Mouse (Mus musculus) CH12.LX (cell line): Measurements from ENCODE around the gene Tor1a. TPM values are rescaled to one million over a fixed set of nuclear protein-coding genes. Genes with fewer than 3 reads are reported as not detected.
A peak's percentile ranks its signal among the peaks of the same experiment; 100 is the strongest.
"Not testable (repeated sequence)": the region's sequence is repeated elsewhere in the genome, so short reads cannot be mapped to it uniquely, and the experiment has no call there.

Experiments
- DNase-seq: peaks from one replicate; pipeline ENCODE4 v3.0.0-alpha.2; 2013; ENCODE audit errors: extremely low read depth
- H3K27ac ChIP-seq: 2 replicates; pipeline ENCODE4 v1.5.1; 2012; ENCODE audit warnings: low read depth, mild to moderate bottlenecking, control low read depth, moderate library complexity; ENCODE audit not compliant: insufficient read depth
- H3K27me3 ChIP-seq: replicated peaks from 2 replicates; pipeline ENCODE3; 2012; ENCODE audit warnings: inconsistent platforms
- H3K36me3 ChIP-seq, 2 experiments: replicated peaks in 1 of 2; 2 replicates each; pipeline versions ENCODE3 to v1.6.1; 2012; ENCODE audit warnings: inconsistent platforms in 1 of 2, low read length in 1 of 2, mild to moderate bottlenecking in 1 of 2, mixed read lengths in 1 of 2, moderate library complexity in 1 of 2; ENCODE audit not compliant: control insufficient read depth in 1 of 2, insufficient read depth in 1 of 2
- H3K4me1 ChIP-seq, 2 experiments: 2 replicates each; pipeline ENCODE4 v1.6.1; 2012; ENCODE audit warnings: inconsistent platforms in 1 of 2, moderate library complexity in 1 of 2; ENCODE audit not compliant: insufficient read depth in 2 of 2, control insufficient read depth in 1 of 2
- H3K4me2 ChIP-seq: 2 replicates; pipeline ENCODE4 v1.6.1; 2012; ENCODE audit warnings: low read depth, mild to moderate bottlenecking, control low read depth; ENCODE audit not compliant: poor library complexity, insufficient read depth, severe bottlenecking
- H3K4me3 ChIP-seq, 3 experiments: fragments of 150-350 bp in 1 of 3; sonication (generic) in 1 of 3; replicated peaks in 1 of 3; 2 replicates each; pipeline versions ENCODE3 to v1.5.1; 2011 to 2012; ENCODE audit warnings: low read depth in 2 of 3, low read length in 2 of 3, mild to moderate bottlenecking in 2 of 3, moderate library complexity in 2 of 3, control low read depth in 1 of 3, improper control_type of control experiment in 1 of 3, inconsistent platforms in 1 of 3, mixed read lengths in 1 of 3; ENCODE audit not compliant: poor library complexity in 1 of 3
- H3K79me2 ChIP-seq: replicated peaks from 2 replicates; pipeline ENCODE4 v1.6.1; 2012; ENCODE audit warnings: mild to moderate bottlenecking, moderate library complexity; ENCODE audit not compliant: control insufficient read depth, poor library complexity, insufficient read depth, severe bottlenecking; ENCODE audit errors: extremely low read depth
- H3K9ac ChIP-seq: 2 replicates; pipeline ENCODE4 v1.6.1; 2012; ENCODE audit warnings: low read depth, mild to moderate bottlenecking, control low read depth, moderate library complexity; ENCODE audit not compliant: insufficient read depth
- H3K9me3 ChIP-seq: replicated peaks from 2 replicates; pipeline ENCODE3; 2012; ENCODE audit warnings: low read length, inconsistent platforms, mixed read lengths
- CHD1 ChIP-seq: IDR thresholded peaks from 2 replicates; pipeline ENCODE4 v1.6.1; 2012; ENCODE audit warnings: low read depth, low read length, improper control_type of control experiment, inconsistent platforms
- CTCF ChIP-seq, 2 experiments: IDR thresholded peaks in 1 of 2; conservative IDR thresholded peaks in 1 of 2; 2 replicates each; pipeline ENCODE4 v1.5.1; 2011 to 2012; ENCODE audit warnings: low read depth in 2 of 2, low read length in 2 of 2, improper control_type of control experiment in 1 of 2, inconsistent platforms in 1 of 2, mild to moderate bottlenecking in 1 of 2, moderate library complexity in 1 of 2
- EP300 ChIP-seq: IDR thresholded peaks from 2 replicates; pipeline ENCODE4 v1.6.1; 2011; ENCODE audit warnings: low read length, improper control_type of control experiment
- HCFC1 ChIP-seq: IDR thresholded peaks from 2 replicates; pipeline ENCODE4 v1.6.1; 2012; ENCODE audit warnings: low read depth, mild to moderate bottlenecking, inconsistent platforms, low read length, improper control_type of control experiment
- IRF4 ChIP-seq: IDR thresholded peaks from 2 replicates; pipeline ENCODE4 v1.6.1; 2014; ENCODE audit warnings: low read depth, mild to moderate bottlenecking, inconsistent platforms, low read length, improper control_type of control experiment
- JUND ChIP-seq: conservative IDR thresholded peaks from 2 replicates; pipeline ENCODE4 v1.6.1; 2011; ENCODE audit warnings: low read depth, low read length, improper control_type of control experiment
- MAX ChIP-seq: IDR thresholded peaks from 2 replicates; pipeline ENCODE4 v1.6.1; 2011; ENCODE audit warnings: low read length, improper control_type of control experiment
- MXI1 ChIP-seq: IDR thresholded peaks from 2 replicates; pipeline ENCODE4 v1.6.1; 2011; ENCODE audit warnings: mild to moderate bottlenecking, low read depth, low read length, improper control_type of control experiment
- PAX5 ChIP-seq: IDR thresholded peaks from 2 replicates; pipeline ENCODE4 v1.6.1; 2012; ENCODE audit warnings: low read length, inconsistent platforms, mixed read lengths
- POLR2A ChIP-seq: IDR thresholded peaks from 2 replicates; pipeline ENCODE4 v1.6.1; 2011; ENCODE audit warnings: low read depth, mild to moderate bottlenecking, improper control_type of control experiment, low read length
- POLR2AphosphoS2 ChIP-seq: IDR thresholded peaks from 2 replicates; pipeline ENCODE4 v1.6.1; 2011; ENCODE audit warnings: low read depth, low read length, improper control_type of control experiment
- RAD21 ChIP-seq: IDR thresholded peaks from 2 replicates; pipeline ENCODE4 v1.6.1; 2011; ENCODE audit warnings: low read depth, mild to moderate bottlenecking, low read length, improper control_type of control experiment, moderate library complexity
- SIN3A ChIP-seq: IDR thresholded peaks from 2 replicates; pipeline ENCODE4 v1.6.1; 2012; ENCODE audit warnings: low read length, improper control_type of control experiment, inconsistent platforms
- SMC3 ChIP-seq: IDR thresholded peaks from 2 replicates; pipeline ENCODE4 v1.6.1; 2011; ENCODE audit warnings: low read depth, low read length, improper control_type of control experiment
- TBP ChIP-seq: conservative IDR thresholded peaks from 2 replicates; pipeline ENCODE4 v1.6.1; 2011; ENCODE audit warnings: low read depth, low read length, improper control_type of control experiment
- USF2 ChIP-seq: conservative IDR thresholded peaks from 2 replicates; pipeline ENCODE4 v1.6.1; 2011; ENCODE audit warnings: low read depth, low read length, improper control_type of control experiment
- ZC3H11A ChIP-seq: IDR thresholded peaks from 2 replicates; pipeline ENCODE4 v1.6.1; 2012; ENCODE audit warnings: low read depth, mild to moderate bottlenecking, inconsistent platforms, low read length, improper control_type of control experiment
- ZMIZ1 ChIP-seq: IDR thresholded peaks from 2 replicates; pipeline ENCODE4 v1.6.1; 2012; ENCODE audit warnings: low read depth, mild to moderate bottlenecking, inconsistent platforms, low read length, improper control_type of control experiment
- ZNF384 ChIP-seq: IDR thresholded peaks from 2 replicates; pipeline ENCODE4 v1.6.1; 2012; ENCODE audit warnings: low read depth, low read length, improper control_type of control experiment, inconsistent platforms
- dilution Hi-C: fragments of 300-500 bp; cut with MboI; formaldehyde crosslinking; loops from 2 replicates; pipeline ENCODE4 v1.14.3; 2020; ENCODE audit warnings: low sequenced_read_pairs; ENCODE audit not compliant: extremely low pct_unique_long_range_greater_than_20kb, extremely low pct_ligation_motif_present
- in situ Hi-C: fragments of 300-500 bp; cut with MboI; formaldehyde crosslinking; loops from 3 replicates; pipeline ENCODE4 v1.14.3; 2019; ENCODE audit warnings: low sequenced_read_pairs, low pct_ligation_motif_present, low pct_unique_long_range_greater_than_20kb, mixed read lengths
- polyA plus RNA-seq: library from polyadenylated mRNA; unstranded; fragments of >175 nt; gene quantifications from 2 replicates; pipeline ENCODE4 v1.2.1, GENCODE M21; 2012; ENCODE audit warnings: low read depth; ENCODE audit not compliant: insufficient read length
- total RNA-seq, 2 experiments: library from RNA; depleted of rRNA; stranded (reverse); fragments of 300-350 nt in 1 of 2; fragments of >200 nt in 1 of 2; gene quantifications; 2 replicates each; pipeline ENCODE4 v1.2.3; 2012 to 2014

The Tor1a gene
- total and polyA plus RNA-seq, 3 experiments, result 44.9 to 58.2 (median 45.6) TPM

DNA sequence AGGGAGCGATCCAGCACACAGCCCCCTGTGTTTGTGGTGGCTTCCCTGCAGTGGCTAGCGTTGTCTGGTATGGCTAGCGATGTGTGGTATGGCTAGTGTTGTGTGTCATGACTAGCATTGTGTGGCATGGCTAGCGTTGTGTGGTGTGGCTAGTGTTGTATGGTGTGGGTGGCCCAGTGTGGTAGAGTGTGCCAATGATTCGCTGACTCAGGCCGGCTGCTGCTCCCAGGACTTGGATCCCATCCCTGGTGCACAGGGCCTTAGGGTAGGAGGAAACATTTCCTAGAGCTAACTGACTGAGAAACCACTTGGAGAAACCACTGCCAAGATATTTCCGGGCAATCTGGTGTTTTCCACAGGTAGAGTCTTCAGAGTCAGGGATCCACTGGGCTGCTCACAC lies 50.1 kb downstream of the Tor1a start:
- no peak for TF ChIP-seq CTCF (conservative IDR thresholded peaks at IDR 0.05 in 1 of 2, IDR thresholded peaks at IDR 0.05 in 1 of 2; ENCODE audit: low read depth in 2 of 2, low read length in 2 of 2)
- TF ChIP-seq POLR2AphosphoS2, result no peak
- TF ChIP-seq SIN3A, result no peak
- no peak for TF ChIP-seq SMC3
- TF ChIP-seq PAX5, result no peak
- no peak for TF ChIP-seq RAD21
- no peak for TF ChIP-seq ZMIZ1
- no peak for TF ChIP-seq MXI1
- TF ChIP-seq POLR2A, result no peak
- no peak for TF ChIP-seq JUND
- no peak for TF ChIP-seq ZC3H11A
- no peak for TF ChIP-seq IRF4
- no peak for TF ChIP-seq USF2
- no peak for TF ChIP-seq MAX
- TF ChIP-seq EP300, result no peak
- TF ChIP-seq HCFC1, result no peak
- TF ChIP-seq TBP, result no peak
- no peak for TF ChIP-seq CHD1
- H3K4me3 ChIP-seq, result no peak overlapping the region
- no peak overlapping the region for H3K4me2 ChIP-seq
- H3K79me2 ChIP-seq, result no peaks in the 10 kb centered on the region
- no peak overlapping the region for H3K27ac ChIP-seq
- DNase-seq, result no peak
- H3K9ac ChIP-seq, result no peak overlapping the region
- dilution Hi-C loops, result no loop called here
- no peaks in the 10 kb centered on the region for H3K27me3 ChIP-seq
- in situ Hi-C loops, result no loop called here
- H3K9me3 ChIP-seq, result no peaks in the 10 kb centered on the region
- H3K36me3 ChIP-seq, result no peaks in the 10 kb centered on the region
- peaks cover 3 to 19% of the 10 kb centered on the region in 2 experiments; a peak in 3 of 4 replicates for H3K4me1 ChIP-seq

DNA sequence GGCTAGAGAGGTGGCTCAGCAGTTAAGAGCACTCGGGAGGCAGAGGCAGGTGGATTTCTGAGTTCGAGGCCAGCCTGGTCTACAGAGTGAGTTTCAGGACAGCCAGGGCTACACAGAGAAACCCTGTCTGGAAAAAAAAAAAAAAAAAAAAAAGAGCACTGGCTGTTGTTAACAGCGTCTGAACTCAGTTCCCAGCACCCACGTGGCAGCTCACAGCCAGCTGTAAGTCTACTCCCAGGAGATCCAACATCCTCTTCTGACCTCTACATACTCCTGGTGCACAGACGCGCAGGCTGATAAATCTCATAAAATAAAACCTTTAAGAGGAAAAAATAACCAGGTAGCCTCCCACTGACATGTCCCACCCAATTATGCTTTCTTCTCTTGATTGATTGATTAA lies 51.8 kb downstream of the Tor1a start:
- DNase-seq, H3K4me2 ChIP-seq, H3K4me3 ChIP-seq, H3K9ac ChIP-seq, H3K27ac ChIP-seq, H3K36me3 ChIP-seq, in situ Hi-C loops, dilution Hi-C loops, H3K79me2 ChIP-seq, H3K27me3 ChIP-seq, H3K9me3 ChIP-seq: not testable (repeated sequence)
- H3K4me1 ChIP-seq, result peaks cover 3 to 19% of the 10 kb centered on the region in 2 experiments; a peak in 3 of 4 replicates
- peak; percentile 73 for TF ChIP-seq ZNF384
